Mouse (Mus musculus) heart, embryonic 16.5 days (tissue): ENCODE data around the gene H2afx. TPM values are rescaled to one million over a fixed set of nuclear protein-coding genes. Genes with fewer than 3 reads are reported as not detected.
"Not testable (repeated sequence)": the region's sequence is repeated elsewhere in the genome, so short reads cannot be mapped to it uniquely, and the experiment has no call there.

Experiments used
- ATAC-seq: fragments of 200-750 bp; cut with Nextera tagmentation; replicated peaks from 2 replicates; pipeline ENCODE4 v1.8.0; 2017; ENCODE audit warnings: moderate number of reproducible peaks; ENCODE audit not compliant: insufficient read depth, low FRiP score; ENCODE audit errors: extremely low read depth
- H3K27ac ChIP-seq: fragments of 300-500 bp; sonication (generic); 2 replicates; pipeline ENCODE4 v1.5.1; 2014; ENCODE audit warnings: mild to moderate bottlenecking, low read length, control low read depth, moderate library complexity
- H3K27me3 ChIP-seq: fragments of 300-500 bp; sonication (generic); 2 replicates; pipeline ENCODE4 v1.6.1; 2014; ENCODE audit warnings: low read length, mixed read lengths; ENCODE audit not compliant: control insufficient read depth, insufficient read depth
- H3K36me3 ChIP-seq: fragments of 300-500 bp; sonication (generic); 2 replicates; pipeline ENCODE4 v1.6.1; 2014; ENCODE audit not compliant: control insufficient read depth, insufficient read depth
- H3K4me1 ChIP-seq: fragments of 300-500 bp; sonication (generic); 2 replicates; pipeline ENCODE4 v1.6.1; 2014; ENCODE audit warnings: low read length, mixed read lengths; ENCODE audit not compliant: control insufficient read depth, insufficient read depth
- H3K4me2 ChIP-seq: fragments of 300-500 bp; sonication (generic); 2 replicates; pipeline ENCODE4 v1.6.1; 2014; ENCODE audit warnings: low read depth, mild to moderate bottlenecking, control low read depth, low read length
- H3K4me3 ChIP-seq: fragments of 300-500 bp; sonication (generic); 2 replicates; pipeline ENCODE4 v1.5.1; 2014; ENCODE audit warnings: mild to moderate bottlenecking, control low read depth, low read length
- H3K9ac ChIP-seq: fragments of 300-500 bp; sonication (generic); 2 replicates; pipeline ENCODE4 v1.6.1; 2014; ENCODE audit warnings: low read length, control low read depth
- H3K9me3 ChIP-seq: fragments of 300-500 bp; sonication (generic); replicated peaks from 2 replicates; pipeline ENCODE4 v1.6.1; 2016; ENCODE audit warnings: low read length; ENCODE audit not compliant: control insufficient read depth
- WGBS: fragments of 180-500 bp; shearing (Covaris S2); extraction: QIAGEN DNeasy Blood & Tissue Kit; methylation state at CpG from one replicate; pipeline ENCODE4 v1.1.7; 2014; 5-methylcytosine and 5-hydroxymethylcytosine counted together
- polyA plus RNA-seq: library from polyadenylated mRNA; unstranded; fragments of >200 nt; fragmentation: Nextera tagmentation; extraction: Ambion mirVana; gene quantifications from 2 replicates; pipeline ENCODE4 v1.2.1, GENCODE M21; 2015

Gene H2afx
- polyA plus RNA-seq, 1 experiment from 2014 or later: 186 TPM

DNA sequence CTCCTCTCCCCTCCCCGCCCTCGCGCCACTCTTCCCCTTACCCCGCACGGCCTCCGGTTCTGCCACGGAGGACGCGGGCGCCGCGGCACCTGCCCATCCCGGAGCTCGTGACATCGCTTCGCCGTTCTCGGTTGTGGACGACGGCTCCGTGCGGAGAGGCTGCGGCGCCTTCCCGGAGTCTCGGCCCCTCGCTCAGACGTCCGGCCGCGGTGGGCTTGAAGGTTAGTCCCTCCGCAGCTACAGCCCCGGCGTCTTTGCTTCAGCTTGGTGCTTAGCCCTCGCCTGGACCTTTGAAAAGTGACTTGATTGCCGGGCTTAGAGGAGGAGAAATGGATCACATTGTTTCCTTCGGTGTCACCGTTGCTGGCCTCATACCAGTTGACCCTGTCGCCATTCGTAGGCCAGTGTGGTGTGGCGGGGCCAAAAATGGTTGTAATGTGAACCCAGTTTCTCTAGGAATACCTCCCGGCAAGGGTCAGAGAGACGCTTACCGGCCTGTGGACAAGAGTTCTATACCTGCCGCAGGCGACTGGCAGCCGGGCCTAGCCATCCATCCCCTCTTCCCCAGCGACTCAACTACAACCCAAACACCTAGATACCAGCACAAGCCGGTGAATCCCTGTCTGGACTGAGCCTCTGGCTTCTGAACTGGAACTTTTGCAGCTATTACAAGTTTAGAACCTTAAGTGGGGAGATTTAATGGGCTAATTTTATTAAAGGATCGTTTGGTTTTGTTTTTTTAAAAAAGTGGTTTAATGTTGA lies 1.0 kb downstream of the H2afx start:
- H3K36me3 ChIP-seq: peaks cover 56% of the 10 kb centered on the region
- H3K9ac ChIP-seq: peak overlapping the region; percentile 97
- peak; percentile 4 for ATAC-seq
- H3K4me1 ChIP-seq: peaks cover 15% of the 10 kb centered on the region
- H3K9me3 ChIP-seq: no peaks in the 10 kb centered on the region
- WGBS: under 1% methylated on average over 50 of the region's 50 CpGs
- H3K27me3 ChIP-seq: no peaks in the 10 kb centered on the region
- peak overlapping the region; percentile 93 for H3K4me3 ChIP-seq
- H3K4me2 ChIP-seq: peak overlapping the region; percentile 64
- peak overlapping the region; percentile 89 for H3K27ac ChIP-seq

DNA sequence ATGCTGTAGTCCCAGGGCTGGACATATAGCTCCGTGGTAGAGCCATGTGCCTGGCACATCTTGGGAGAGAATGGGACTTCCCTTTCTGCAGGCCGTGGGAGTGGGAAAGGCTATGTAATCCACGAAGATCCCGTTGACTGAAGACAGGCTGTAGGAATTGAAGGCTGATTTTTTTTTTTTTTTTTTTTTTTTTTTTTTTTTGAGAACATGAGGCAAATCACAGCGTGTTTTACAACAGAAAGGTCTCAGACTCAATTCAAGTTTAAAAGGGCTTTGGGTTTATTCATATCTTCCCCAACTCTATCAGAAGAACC lies 1.6 kb downstream of the H2afx start:
- Histone ChIP-seq H3K27me3 (no peaks in the 10 kb centered on the region), H3K9ac (peak overlapping the region; percentile 97), H3K36me3 (peaks cover 52% of the 10 kb centered on the region), H3K4me2 (peak overlapping the region; percentile 64), H3K4me1 (peaks cover 15% of the 10 kb centered on the region), H3K4me3 (peak overlapping the region; percentile 93), H3K27ac (peak overlapping the region; percentile 89), H3K9me3 (no peaks in the 10 kb centered on the region)
- WGBS: 2% methylated on average over 5 of the region's 5 CpGs
- ATAC-seq: no peak

DNA sequence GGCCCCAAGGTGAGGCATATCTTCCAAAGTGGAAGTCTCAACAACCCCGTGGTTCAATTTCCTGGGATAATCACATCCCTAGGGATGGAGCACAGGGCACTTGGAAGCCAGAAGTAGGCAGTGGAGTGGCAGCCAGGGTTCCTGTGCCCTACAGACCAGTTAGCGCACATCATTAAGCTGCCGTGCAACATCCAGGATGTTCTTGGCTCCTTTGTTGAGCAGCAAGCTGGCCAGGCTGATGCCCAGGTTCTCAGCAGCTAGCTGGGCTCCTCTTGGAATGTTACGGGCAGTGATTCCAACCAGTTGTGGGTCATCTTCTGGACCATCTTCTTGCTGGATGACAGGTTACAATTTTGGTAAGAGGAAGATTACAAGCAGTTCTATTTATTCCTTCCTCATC lies 2.0 kb downstream of the H2afx start:
- Histone ChIP-seq H3K4me1 (peaks cover 15% of the 10 kb centered on the region), H3K36me3 (peaks cover 52% of the 10 kb centered on the region), H3K4me2 (peak overlapping the region; percentile 64), H3K4me3 (peak overlapping the region; percentile 93), H3K9ac (peak overlapping the region; percentile 97)
- H3K27ac ChIP-seq, H3K27me3 ChIP-seq, H3K9me3 ChIP-seq, ATAC-seq: not testable (repeated sequence)
- 32% methylated on average over 4 of the region's 4 CpGs for WGBS

DNA sequence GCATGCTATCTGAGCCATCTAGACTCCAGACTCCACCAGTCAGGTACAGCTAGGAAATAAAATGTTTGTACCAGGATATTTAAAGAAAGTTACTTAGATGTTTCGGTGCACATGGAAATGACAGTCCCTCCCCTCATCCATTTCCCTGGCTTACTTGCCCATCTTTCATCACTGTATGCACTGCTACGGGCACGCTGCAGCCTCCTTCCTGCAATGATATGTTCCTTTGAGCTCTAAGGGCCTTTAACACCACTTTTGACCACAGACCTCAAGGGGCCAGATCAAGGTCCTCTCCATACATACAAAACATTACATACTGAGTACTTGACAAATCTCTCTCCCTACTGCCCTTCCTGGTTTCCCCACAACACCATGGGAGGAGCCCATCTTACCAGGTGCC lies 2.5 kb downstream of the H2afx start:
- Histone ChIP-seq H3K4me2 (peak overlapping the region; percentile 64), H3K27ac (no peak overlapping the region), H3K4me3 (peak overlapping the region; percentile 93), H3K4me1 (peaks cover 15% of the 10 kb centered on the region), H3K36me3 (peaks cover 48% of the 10 kb centered on the region), H3K9ac (peak overlapping the region; percentile 97), H3K27me3 (no peaks in the 10 kb centered on the region), H3K9me3 (no peaks in the 10 kb centered on the region)
- 48% methylated on average over 3 of the region's 3 CpGs for WGBS
- ATAC-seq: no peak

DNA sequence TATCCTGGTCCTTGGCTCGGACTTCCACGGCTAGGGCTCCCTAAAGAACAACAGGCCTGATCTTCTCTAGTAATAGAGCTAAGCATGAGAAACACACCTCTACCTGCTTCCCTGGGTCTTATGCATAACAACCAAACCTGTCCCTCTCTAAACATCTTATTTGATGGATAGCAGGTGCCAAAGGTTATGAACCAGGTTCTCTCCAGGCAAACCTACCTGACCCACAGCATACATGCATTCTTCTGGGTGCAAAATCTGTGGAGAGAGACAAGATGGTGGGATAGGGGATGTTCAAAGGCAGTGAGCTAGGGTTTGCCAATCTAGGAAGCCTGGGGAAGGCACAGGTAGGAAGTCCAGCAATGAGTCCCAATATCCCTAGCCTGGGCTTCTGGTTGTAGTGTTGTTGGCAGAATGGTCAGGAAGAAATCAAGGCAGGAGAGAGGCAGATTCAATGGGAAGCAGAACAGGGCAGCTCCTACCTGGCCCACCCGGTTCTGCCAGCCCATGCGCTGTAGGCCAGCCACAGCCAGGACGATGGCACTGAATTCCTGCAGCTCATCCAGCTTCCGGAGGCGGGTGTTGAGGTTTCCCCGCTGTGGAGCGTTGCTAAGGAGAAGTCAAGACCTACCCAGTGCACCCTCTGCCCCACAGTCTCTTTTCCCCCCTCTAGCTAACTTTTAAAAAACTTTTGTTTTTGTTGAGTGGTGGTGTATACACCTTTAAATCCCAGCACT lies 3.1 kb downstream of the H2afx start:
- no peak for ATAC-seq
- Histone ChIP-seq H3K4me3 (no peak overlapping the region), H3K4me2 (peak overlapping the region; percentile 64), H3K36me3 (peaks cover 43% of the 10 kb centered on the region), H3K4me1 (peaks cover 22% of the 10 kb centered on the region), H3K27ac (no peak overlapping the region), H3K9ac (0 out of 2 replicates have a peak overlapping the region, but pooled peaks have one; percentile 39), H3K27me3 (no peaks in the 10 kb centered on the region), H3K9me3 (no peaks in the 10 kb centered on the region)
- 69% methylated on average over 9 of the region's 9 CpGs for WGBS

DNA sequence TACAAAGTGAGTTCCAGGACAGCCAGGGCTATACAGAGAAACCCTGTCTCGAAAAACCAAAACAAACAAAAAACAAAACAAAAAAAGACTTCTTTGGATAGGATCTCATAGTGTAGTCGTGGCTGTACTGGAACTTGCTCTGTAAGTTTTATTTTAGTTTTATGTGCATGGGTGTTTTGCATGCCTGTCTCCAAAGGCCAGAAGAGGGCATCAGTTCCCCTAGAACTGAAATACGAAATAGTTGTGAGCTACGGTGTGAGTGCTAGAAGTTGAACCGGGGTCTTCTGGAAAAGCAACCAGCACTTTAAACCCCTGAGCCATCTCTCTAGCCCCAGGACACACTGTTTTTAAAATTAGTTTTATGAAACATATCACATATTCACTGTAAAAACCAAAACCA lies 4.1 kb downstream of the H2afx start:
- Histone ChIP-seq H3K4me2 (no peak overlapping the region), H3K27ac (no peak overlapping the region), H3K27me3 (no peaks in the 10 kb centered on the region), H3K4me1 (peaks cover 29% of the 10 kb centered on the region), H3K36me3 (peaks cover 33% of the 10 kb centered on the region), H3K9ac (no peak overlapping the region), H3K4me3 (no peak overlapping the region), H3K9me3 (no peaks in the 10 kb centered on the region)
- ATAC-seq: no peak
- 82% methylated on average over 5 of the region's 5 CpGs for WGBS

DNA sequence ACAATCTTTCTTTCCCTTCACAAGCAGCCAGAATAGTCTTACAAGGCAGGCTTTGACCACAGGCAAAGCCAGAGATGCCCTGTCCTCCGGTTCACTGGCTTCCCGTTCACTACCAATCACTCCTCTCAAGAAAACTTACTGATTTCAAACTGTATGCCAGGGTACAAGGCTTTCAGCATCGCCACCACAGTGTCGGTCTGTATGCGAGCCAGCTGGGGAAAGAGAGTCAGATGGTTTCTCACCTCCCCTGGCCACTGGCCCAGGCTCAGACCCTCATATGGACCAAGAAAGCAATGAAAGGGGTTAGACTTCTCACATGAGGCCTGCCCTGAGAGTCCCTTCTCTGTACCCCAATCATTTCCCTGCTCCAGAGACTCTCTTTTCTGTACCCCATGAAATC lies 7.0 kb downstream of the H2afx start:
- ATAC-seq: no peak
- Histone ChIP-seq H3K27me3 (no peaks in the 10 kb centered on the region), H3K9me3 (no peaks in the 10 kb centered on the region), H3K27ac (no peak overlapping the region), H3K4me2 (no peak overlapping the region), H3K36me3 (peaks cover 28% of the 10 kb centered on the region), H3K9ac (no peak overlapping the region), H3K4me3 (no peak overlapping the region), H3K4me1 (peaks cover 29% of the 10 kb centered on the region)
- whole genome bisulfite sequencing: 86% methylated on average over 5 of the region's 5 CpGs

DNA sequence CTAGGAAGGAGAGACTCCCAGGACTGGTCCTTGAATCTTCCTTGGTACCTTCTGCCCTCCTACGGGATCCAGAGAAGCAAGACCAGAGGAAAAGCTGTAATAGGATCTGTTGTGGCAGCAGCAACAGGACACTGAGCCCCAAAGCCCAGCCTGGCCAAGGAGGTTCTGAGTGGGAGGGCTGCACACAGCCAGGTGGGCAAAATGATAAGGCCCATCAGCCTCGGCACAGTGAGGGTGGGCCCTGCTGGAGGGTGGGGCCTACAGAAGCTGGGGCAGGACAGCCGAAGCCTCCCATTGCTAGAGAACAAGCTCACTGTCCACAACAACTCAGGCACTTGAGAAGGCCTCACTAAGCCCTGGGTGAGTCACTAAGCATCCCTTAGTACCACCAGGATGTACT lies 7.7 kb downstream of the H2afx start:
- peak overlapping the region; percentile 99 for H3K27ac ChIP-seq
- 53% methylated on average over 3 of the region's 3 CpGs for WGBS
- peak overlapping the region; percentile 78 for H3K4me2 ChIP-seq
- H3K9ac ChIP-seq: peak overlapping the region; percentile 55
- no peaks in the 10 kb centered on the region for H3K9me3 ChIP-seq
- H3K36me3 ChIP-seq: peaks cover 29% of the 10 kb centered on the region
- H3K27me3 ChIP-seq: no peaks in the 10 kb centered on the region
- H3K4me1 ChIP-seq: peaks cover 22% of the 10 kb centered on the region
- no peak for ATAC-seq
- H3K4me3 ChIP-seq: no peak overlapping the region

DNA sequence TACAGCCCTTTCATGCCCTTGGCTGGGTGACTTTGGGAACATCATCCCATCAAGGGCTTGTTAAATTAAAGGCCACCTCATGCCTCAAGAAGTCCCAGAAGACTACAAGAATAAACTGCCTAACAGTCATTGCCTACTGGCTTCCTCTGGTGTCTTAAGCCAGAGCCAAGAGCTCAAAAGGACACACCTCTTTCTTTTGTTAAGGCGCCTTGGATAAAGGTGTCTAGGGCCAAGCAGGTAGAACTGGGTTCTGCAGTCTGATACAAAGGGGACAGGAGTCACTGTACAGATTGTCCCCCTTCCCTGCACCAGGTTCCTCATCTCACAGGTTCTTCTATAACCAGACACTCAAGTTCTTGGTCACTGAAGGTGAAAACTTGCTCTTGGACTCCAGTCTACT lies 8.1 kb downstream of the H2afx start:
- Histone ChIP-seq H3K27ac (peak overlapping the region; percentile 99), H3K9ac (peak overlapping the region; percentile 55), H3K27me3 (no peaks in the 10 kb centered on the region), H3K4me2 (peak overlapping the region; percentile 78), H3K36me3 (peaks cover 30% of the 10 kb centered on the region), H3K4me3 (peak overlapping the region; percentile 84), H3K9me3 (no peaks in the 10 kb centered on the region), H3K4me1 (peaks cover 18% of the 10 kb centered on the region)
- no peak for ATAC-seq
- WGBS: 83% methylated on average over 1 of the region's 1 CpGs
